13 mouse cellular contexts compared by ENCODE assay signal in genomic region chr6:87545331-87546217, GRCm38 (mm10). TPM values are rescaled to one million over a fixed set of nuclear protein-coding genes. Genes with fewer than 3 reads are reported as not detected.
DNase-seq lines count a peak whose midpoint lies in the region; ATAC-seq and TF ChIP-seq lines count a peak whose summit lies in the region.
"Had no signal": no experiment of that assay in that cellular context is flagged by ENCODE, and none has a peak within 500 bp of the region (broad histone marks: within the 10 kb centered on the region; RNA-seq: fewer than 3 reads in every experiment).

No protein-coding gene starts in this region.

- no peak overlapping the region for H3K27ac ChIP-seq in heart, embryonic 10.5 days
- peak overlapping the region; percentile 55 for H3K27ac ChIP-seq in hindbrain, embryonic 12.5 days
- H3K27ac ChIP-seq in midbrain, embryonic 14.5 days (replicated peaks; ENCODE audit: low read depth, low read length), result no peak overlapping the region
- H3K27ac ChIP-seq in heart, adult 2 months, result no peak overlapping the region
- H3K27ac ChIP-seq: left cerebral cortex, adult 2 months had no signal

- no peak for TF ChIP-seq CTCF in heart, adult 2 months (IDR thresholded peaks at IDR 0.05)

- no peak overlapping the region for H3K9ac ChIP-seq in hindbrain, embryonic 12.5 days
- H3K9ac ChIP-seq in midbrain, embryonic 14.5 days (replicated peaks; ENCODE audit: low read length), result no peak overlapping the region
- H3K9ac ChIP-seq in heart, adult 2 months (ENCODE audit: low read depth, low read length), result no peak overlapping the region

- peak; percentile 19 for DNase-seq in heart, embryonic 10.5 days (ENCODE audit: low spot score)
- DNase-seq in heart, adult 18-20 months, result no peak
- peak; percentile 86 for DNase-seq in ZHBTc4 (ENCODE audit: low read depth, low spot score)
- DNase-seq in midbrain, embryonic 14.5 days, result peak; percentile 84
- no peak for DNase-seq in B cell, adult 2 months
- DNase-seq in layer of hippocampus, postnatal 10 days (ENCODE audit: low spot score in 2 of 2), result no peak
- no peak for DNase-seq in heart, adult 2 months
- DNase-seq: cerebellum, adult 9-11 months; gastrocnemius, postnatal 14 days had no signal

- H3K4me3 ChIP-seq in heart, embryonic 10.5 days, result no peak overlapping the region
- no peak overlapping the region for H3K4me3 ChIP-seq in hindbrain, embryonic 12.5 days
- no peak overlapping the region for H3K4me3 ChIP-seq in midbrain, embryonic 14.5 days (replicated peaks; ENCODE audit: low read depth, low read length)
- no peak overlapping the region for H3K4me3 ChIP-seq in heart, adult 2 months
- H3K4me3 ChIP-seq: left cerebral cortex, adult 2 months had no signal

- intact Hi-C loops in heart, adult 2 months (cut with DNase I), result no loop called here

- no peaks in the 10 kb centered on the region for H3K27me3 ChIP-seq in heart, embryonic 10.5 days (ENCODE audit: insufficient read depth, poor library complexity, severe bottlenecking)
- no peaks in the 10 kb centered on the region for H3K27me3 ChIP-seq in hindbrain, embryonic 12.5 days
- H3K27me3 ChIP-seq in midbrain, embryonic 14.5 days (ENCODE audit: control insufficient read depth, insufficient read depth, low read length), result 0 out of 2 replicates have a peak, but pooled peaks cover 3% of the 10 kb centered on the region
- H3K27me3 ChIP-seq in heart, adult 2 months (ENCODE audit: control insufficient read depth, insufficient read depth, low read length), result no peaks in the 10 kb centered on the region; the same call in 1 of the 2 replicates
- H3K27me3 ChIP-seq: Patski had no signal

- peak; percentile 95 for ATAC-seq in hindbrain, embryonic 12.5 days (ENCODE audit: low FRiP score)
- ATAC-seq in midbrain, embryonic 14.5 days (ENCODE audit: low FRiP score, low TSS enrichment), result peak; percentile 89
- ATAC-seq: Patski had no signal

- no peaks in the 10 kb centered on the region for H3K79me2 ChIP-seq in heart, adult 2 months (replicated peaks; ENCODE audit: control insufficient read depth, insufficient read depth, low read length)

- WGBS in heart, embryonic 10.5 days, result 63% methylated on average over 1 of the region's 1 CpGs
- WGBS in hindbrain, embryonic 12.5 days, result 31% methylated on average over 1 of the region's 1 CpGs
- 8% methylated on average over 1 of the region's 1 CpGs for WGBS in midbrain, embryonic 14.5 days
- 56% methylated on average over 1 of the region's 1 CpGs for WGBS in heart, adult 2 months

- no peak for TF ChIP-seq EP300 in heart, adult 2 months (IDR thresholded peaks at IDR 0.05; ENCODE audit: insufficient read depth, low read depth, low read length)

- peaks cover 10% of the 10 kb centered on the region; the same call in 1 of the 2 replicates for H3K4me1 ChIP-seq in heart, embryonic 10.5 days
- peaks cover 10% of the 10 kb centered on the region for H3K4me1 ChIP-seq in hindbrain, embryonic 12.5 days
- no peaks in the 10 kb centered on the region for H3K4me1 ChIP-seq in midbrain, embryonic 14.5 days (ENCODE audit: control insufficient read depth, insufficient read depth, low read length)
- H3K4me1 ChIP-seq in heart, adult 2 months (ENCODE audit: control insufficient read depth, insufficient read depth, low read length), result no peaks in the 10 kb centered on the region

- no peak for TF ChIP-seq POLR2A in heart, adult 2 months (IDR thresholded peaks at IDR 0.05; ENCODE audit: insufficient read depth, low read depth, low read length)

- H3K4me2 ChIP-seq in hindbrain, embryonic 12.5 days (replicated peaks), result no peak overlapping the region
- H3K4me2 ChIP-seq in midbrain, embryonic 14.5 days (ENCODE audit: low read length), result no peak overlapping the region

- no peaks in the 10 kb centered on the region for H3K36me3 ChIP-seq in heart, embryonic 10.5 days
- no peaks in the 10 kb centered on the region for H3K36me3 ChIP-seq in hindbrain, embryonic 12.5 days
- no peaks in the 10 kb centered on the region for H3K36me3 ChIP-seq in midbrain, embryonic 14.5 days (ENCODE audit: control insufficient read depth, insufficient read depth, low read length)
- no peaks in the 10 kb centered on the region for H3K36me3 ChIP-seq in heart, adult 2 months (ENCODE audit: control insufficient read depth, insufficient read depth, low read length)

- H3K9me3 ChIP-seq in heart, embryonic 10.5 days, result 0 out of 2 replicates have a peak, but pooled peaks cover 2% of the 10 kb centered on the region
- H3K9me3 ChIP-seq in hindbrain, embryonic 12.5 days (replicated peaks), result peaks cover 9% of the 10 kb centered on the region; the same call in 1 of the 2 replicates
- peaks cover 13% of the 10 kb centered on the region for H3K9me3 ChIP-seq in midbrain, embryonic 14.5 days (ENCODE audit: control insufficient read depth, low read length)

RNA-seq across cellular contexts. Expression of gene Arhgap25, which starts 12.5 kb away (rescaled TPM):
- 2.3 and 3.9 TPM in 2 replicates for polyA plus RNA-seq in heart, embryonic 10.5 days (2016; fragmentation: Nextera tagmentation; extraction: Ambion mirVana)
- total RNA-seq in heart, adult 18-20 months (2021), result 1 to 10 TPM; 4.5 to 4.7 TPM
- polyA plus RNA-seq in hindbrain, embryonic 12.5 days (2016; fragmentation: Nextera tagmentation; extraction: Ambion mirVana), result 2.3 and 2.8 TPM in 2 replicates
- 1.1 and 2.4 TPM in 2 replicates for polyA plus RNA-seq in midbrain, embryonic 14.5 days (2014; fragmentation: Nextera tagmentation; extraction: Ambion mirVana)
- 1 to 10 TPM; 3.5 to 4.5 TPM for total RNA-seq in layer of hippocampus, postnatal 10 days (2021)
- total RNA-seq in heart, adult 2 months (2021), result 1 to 10 TPM; 3.2 to 3.8 TPM
- 1.8 and 1.9 TPM in 2 replicates for polyA plus RNA-seq in heart, adult 2 months (2012; rRNA removed)
- polyA plus RNA-seq: C2C12 had no signal

RNA-seq across cellular contexts. Expression of gene Prokr1, which starts 45.0 kb away (rescaled TPM):
- 3.0 and 3.9 TPM in 2 replicates for polyA plus RNA-seq in heart, embryonic 10.5 days (2016; fragmentation: Nextera tagmentation; extraction: Ambion mirVana)
- total RNA-seq in heart, adult 18-20 months (2021), result under 1 TPM; 0.46 to 0.69 TPM
- 3.4 TPM in 2 replicates for polyA plus RNA-seq in hindbrain, embryonic 12.5 days (2016; fragmentation: Nextera tagmentation; extraction: Ambion mirVana)
- 1.00 and 1.5 TPM in 2 replicates for polyA plus RNA-seq in midbrain, embryonic 14.5 days (2014; fragmentation: Nextera tagmentation; extraction: Ambion mirVana)
- total RNA-seq in layer of hippocampus, postnatal 10 days (2021), result 1 to 10 TPM in 1 of 2 experiments, under 1 TPM in 1; 0.59 to 1.1 TPM
- under 1 TPM; 0.37 to 0.77 TPM for total RNA-seq in heart, adult 2 months (2021)
- polyA plus RNA-seq in heart, adult 2 months (2012; rRNA removed), result 0.23 and 0.97 TPM in 2 replicates

Comparison
In these comparisons a context has a peak if more than half of its experiments do, and no peak if none do; other contexts are left out.
1. DNase-seq: peak in heart, embryonic 10.5 days (single experiment), ZHBTc4 (single experiment) and midbrain, embryonic 14.5 days (single experiment); none in heart, adult 18-20 months (0 of 2), B cell, adult 2 months (0 of 2), layer of hippocampus, postnatal 10 days (0 of 2) and heart, adult 2 months (0 of 2).